Mouse (Mus musculus) E14TG2a.4 (cell line): Measurements from ENCODE around the gene Mr1.

ENCODE experiments used
- H3K27me3 ChIP-seq: 2 replicates; pipeline ENCODE4 v1.6.1; 2014; ENCODE audit warnings: low read length, control low read depth; ENCODE audit not compliant: insufficient read depth
- H3K36me3 ChIP-seq: 2 replicates; pipeline ENCODE4 v1.6.1; 2014; ENCODE audit warnings: low read length, control low read depth; ENCODE audit not compliant: insufficient read depth
- H3K4me1 ChIP-seq: replicated peaks from 2 replicates; pipeline ENCODE4 v1.6.1; 2014; ENCODE audit warnings: low read depth, low read length, control low read depth
- H3K4me3 ChIP-seq: replicated peaks from 2 replicates; pipeline ENCODE4 v1.5.1; 2014; ENCODE audit warnings: mild to moderate bottlenecking, low read length
- H3K9me3 ChIP-seq: 2 replicates; pipeline ENCODE4 v1.6.1; 2014; ENCODE audit warnings: low read length, control low read depth
- CTCF ChIP-seq: conservative IDR thresholded peaks from 2 replicates; pipeline ENCODE4 v1.5.1; 2014; ENCODE audit warnings: low read length
- NANOG ChIP-seq: IDR thresholded peaks from 2 replicates; pipeline ENCODE4 v1.6.1; 2014; ENCODE audit warnings: borderline replicate concordance, low read length, mixed read lengths
- POU5F1 ChIP-seq: IDR thresholded peaks from 2 replicates; pipeline ENCODE4 v1.6.1; 2014; ENCODE audit warnings: low read length, borderline replicate concordance

Mr1 gene

GRCm38 (mm10) chr1:155172895-155173643 is 26.5 kb upstream of the Mr1 start:
- no peak overlapping the region for H3K4me3 ChIP-seq
- H3K27me3 ChIP-seq: no peaks in the 10 kb centered on the region
- H3K9me3 ChIP-seq: no peaks in the 10 kb centered on the region
- peaks cover 20% of the 10 kb centered on the region for H3K36me3 ChIP-seq
- H3K4me1 ChIP-seq: peaks cover 4% of the 10 kb centered on the region; the same call in 1 of the 2 replicates
- no peak for TF ChIP-seq NANOG
- no peak for TF ChIP-seq CTCF
- no peak for TF ChIP-seq POU5F1

DNA sequence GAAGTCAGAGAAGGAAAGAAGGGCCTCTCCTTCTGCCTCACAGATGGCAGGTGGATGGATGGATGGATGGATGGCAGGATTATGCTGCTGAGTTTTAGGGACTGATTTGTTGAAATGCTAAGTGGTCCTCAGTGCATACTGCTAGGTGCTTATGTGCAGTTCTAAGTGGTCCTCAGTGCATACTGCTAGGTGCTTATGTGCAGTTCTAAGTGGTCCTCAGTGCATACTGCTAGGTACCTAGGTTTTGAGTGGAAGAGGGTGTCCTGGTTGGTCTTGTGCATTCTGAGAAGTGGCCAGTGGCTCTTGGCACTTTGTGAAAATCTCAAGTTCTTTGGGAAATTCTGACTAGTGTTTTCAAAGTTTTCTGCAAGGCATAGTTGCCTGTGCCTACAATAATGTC is 23.3 kb upstream of the Mr1 start:
- H3K36me3 ChIP-seq: peaks cover 6% of the 10 kb centered on the region
- H3K27me3 ChIP-seq: no peaks in the 10 kb centered on the region
- no peaks in the 10 kb centered on the region for H3K9me3 ChIP-seq
- H3K4me1 ChIP-seq: peaks cover 4% of the 10 kb centered on the region; the same call in 1 of the 2 replicates
- no peak for TF ChIP-seq POU5F1
- H3K4me3 ChIP-seq: no peak overlapping the region

GRCm38 (mm10) chr1:155167453-155167852 is 20.8 kb upstream of the Mr1 start:
- no peak for TF ChIP-seq POU5F1
- TF ChIP-seq CTCF: no peak
- Histone ChIP-seq H3K4me1 (peaks cover 4% of the 10 kb centered on the region; the same call in 1 of the 2 replicates), H3K9me3 (no peaks in the 10 kb centered on the region), H3K36me3 (peaks cover 6% of the 10 kb centered on the region), H3K4me3 (no peak overlapping the region), H3K27me3 (no peaks in the 10 kb centered on the region)

DNA sequence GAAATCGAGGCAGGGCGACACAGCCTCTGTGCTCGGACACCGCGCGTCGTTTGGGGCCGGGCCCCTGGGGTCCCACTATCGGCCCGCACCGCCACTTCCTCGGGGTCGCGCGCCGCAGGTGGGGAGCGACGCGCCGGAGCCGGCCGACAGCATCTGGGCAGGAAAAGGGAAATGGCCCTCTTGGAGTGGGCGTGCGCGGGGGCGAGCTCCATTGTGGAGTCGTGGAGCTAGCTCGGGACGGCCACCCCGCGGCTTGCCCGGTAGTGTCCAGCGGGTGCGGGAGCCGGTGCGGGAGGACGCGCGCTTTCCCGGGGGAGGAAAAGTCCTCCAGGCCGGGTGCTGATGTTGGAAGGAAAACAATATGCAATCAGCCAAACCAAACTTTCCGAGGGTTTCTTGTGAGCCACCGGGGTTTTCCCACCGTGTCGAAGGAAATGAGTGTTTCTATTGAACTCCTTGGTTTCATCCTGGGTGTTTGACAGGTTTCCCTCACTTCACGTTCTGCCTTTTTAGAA is 12.4 kb upstream of the Mr1 start:
- Histone ChIP-seq H3K36me3 (no peaks in the 10 kb centered on the region), H3K27me3 (peaks cover 4% of the 10 kb centered on the region; the same call in 1 of the 2 replicates), H3K4me3 (peak overlapping the region; percentile 99), H3K9me3 (no peaks in the 10 kb centered on the region), H3K4me1 (peaks cover 19% of the 10 kb centered on the region)
- TF ChIP-seq POU5F1: no peak
- no peak for TF ChIP-seq CTCF
- no peak for TF ChIP-seq NANOG

GRCm38 (mm10) chr1:155158141-155158969 is 11.7 kb upstream of the Mr1 start, which contains the start of gene Stx6:
Gene Stx6 (plus strand): TSS chr1:155158715.
- H3K36me3 ChIP-seq: no peaks in the 10 kb centered on the region
- H3K4me3 ChIP-seq: peak within 1 kb of the TSS; percentile 99
- no peaks in the 10 kb centered on the region for H3K9me3 ChIP-seq
- H3K4me1 ChIP-seq: peaks cover 26% of the 10 kb centered on the region
- H3K27me3 ChIP-seq: peaks cover 4% of the 10 kb centered on the region; the same call in 1 of the 2 replicates
- TF ChIP-seq CTCF: no peak
- TF ChIP-seq NANOG: no peak
- no peak for TF ChIP-seq POU5F1

DNA sequence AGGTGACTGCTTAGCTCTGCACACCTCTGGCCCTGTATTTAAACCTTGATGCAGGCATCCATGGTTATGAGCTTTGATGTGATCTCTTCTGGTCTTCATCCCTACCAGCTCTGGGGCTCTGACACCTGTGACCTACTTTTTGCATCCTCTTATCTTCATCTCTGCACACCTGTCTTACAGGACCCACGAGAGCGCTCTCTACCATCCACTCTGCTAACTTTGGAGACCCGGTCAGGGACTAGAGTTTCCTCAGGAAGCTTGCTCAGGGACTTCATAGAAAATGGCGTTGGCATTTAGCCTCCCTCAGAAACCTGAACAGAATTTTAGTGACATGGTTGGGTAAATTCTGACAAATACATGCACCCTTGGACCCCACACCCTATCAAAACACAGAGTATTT is 7.3 kb upstream of the Mr1 start:
- Histone ChIP-seq H3K4me3 (no peak overlapping the region), H3K4me1 (peaks cover 33% of the 10 kb centered on the region), H3K27me3 (no peaks in the 10 kb centered on the region), H3K9me3 (no peaks in the 10 kb centered on the region), H3K36me3 (no peaks in the 10 kb centered on the region)
- TF ChIP-seq POU5F1 (no peak), CTCF (no peak), NANOG (no peak)

- Histone ChIP-seq H3K9me3 (no peaks in the 10 kb centered on the region), H3K27me3 (no peaks in the 10 kb centered on the region), H3K4me1 (peaks cover 28% of the 10 kb centered on the region), H3K4me3 (no peak overlapping the region), H3K36me3 (no peaks in the 10 kb centered on the region)
- TF ChIP-seq POU5F1 (no peak), CTCF (no peak), NANOG (no peak)
These were observed 4.2 kb upstream of the Mr1 start for GRCm38 (mm10) chr1:155150821-155151220.

- H3K27me3 ChIP-seq: peaks cover 3% of the 10 kb centered on the region; the same call in 1 of the 2 replicates
- H3K4me3 ChIP-seq: no peak overlapping the region
- H3K36me3 ChIP-seq: no peaks in the 10 kb centered on the region
- TF ChIP-seq POU5F1 (no peak), NANOG (no peak), CTCF (no peak)
- H3K4me1 ChIP-seq: peaks cover 22% of the 10 kb centered on the region
- H3K9me3 ChIP-seq: no peaks in the 10 kb centered on the region
These were observed 2.8 kb upstream of the Mr1 start for GRCm38 (mm10) chr1:155149403-155149802.

DNA sequence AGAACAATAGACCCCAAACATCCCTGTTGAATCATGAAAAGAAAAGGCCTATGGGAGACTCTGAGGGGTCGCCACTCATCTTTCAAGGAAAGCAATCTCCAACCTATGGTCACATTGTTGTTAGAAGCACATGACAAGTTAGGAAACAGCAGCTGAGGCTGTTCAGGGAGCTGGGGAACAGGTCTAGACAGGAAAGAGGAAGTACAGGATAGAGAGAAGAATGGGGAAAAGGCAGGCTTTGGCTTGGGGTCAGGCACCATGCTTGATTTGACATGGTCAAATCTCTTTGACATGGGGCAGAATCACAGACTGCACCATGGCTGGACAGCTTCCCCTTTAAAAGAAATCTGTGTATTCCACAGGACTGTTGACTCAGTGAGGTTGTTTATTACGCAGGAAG is 614 bp upstream of the Mr1 start:
- no peaks in the 10 kb centered on the region for H3K36me3 ChIP-seq
- H3K27me3 ChIP-seq: peaks cover 3% of the 10 kb centered on the region; the same call in 1 of the 2 replicates
- no peak overlapping the region for H3K4me3 ChIP-seq
- H3K9me3 ChIP-seq: no peaks in the 10 kb centered on the region
- TF ChIP-seq CTCF: no peak
- no peak for TF ChIP-seq NANOG
- H3K4me1 ChIP-seq: peaks cover 6% of the 10 kb centered on the region; the same call in 1 of the 2 replicates
